8 mouse cellular contexts compared by ENCODE assay signal in the genomic region with DNA sequence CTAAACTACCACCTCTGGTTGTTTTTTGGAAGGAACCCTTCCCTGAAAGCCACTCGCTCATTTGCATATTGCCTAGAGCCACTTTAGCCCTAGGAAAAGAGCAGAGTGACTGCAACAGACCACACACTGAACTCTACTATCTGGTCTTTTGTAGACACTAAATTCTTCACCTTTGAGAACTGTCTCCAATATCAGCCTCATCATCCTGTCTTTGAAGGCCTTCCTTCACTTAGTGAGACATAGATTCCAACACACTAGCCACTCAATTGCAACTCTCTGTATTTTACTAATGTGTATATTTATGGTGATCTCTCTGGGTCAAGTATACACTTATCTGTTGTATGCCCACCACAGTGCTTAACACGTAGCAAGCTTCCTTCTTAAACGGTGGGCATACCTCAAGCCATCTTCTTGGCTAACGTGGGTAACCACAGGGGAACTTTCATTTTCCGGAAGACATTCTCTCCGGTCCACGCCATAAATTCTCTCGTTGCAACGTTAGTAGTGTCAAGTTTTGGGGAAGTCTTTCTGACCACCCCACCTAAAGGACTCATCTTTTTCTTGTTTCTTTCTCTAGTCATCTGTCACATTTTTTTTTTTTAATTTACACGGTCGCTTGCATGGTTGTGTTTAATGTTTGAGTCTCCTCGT. TPM values are rescaled to one million over a fixed set of nuclear protein-coding genes. Genes with fewer than 3 reads are reported as not detected.
DNase-seq lines count a peak whose midpoint lies in the region; ATAC-seq and TF ChIP-seq lines count a peak whose summit lies in the region.

No protein-coding gene starts in this region.

- no peak for ATAC-seq in kidney, embryonic 14.5 days (ENCODE audit: low FRiP score, low TSS enrichment)
- ATAC-seq in hindbrain, embryonic 13.5 days (ENCODE audit: low FRiP score): no peak
- ATAC-seq in midbrain, embryonic 15.5 days (replicated peaks): no peak

- TF ChIP-seq POLR2A in bone marrow macrophage, adult 2 months (IDR thresholded peaks at IDR 0.05; ENCODE audit: borderline replicate concordance, low read depth, low read length): no peak

- H3K4me1 ChIP-seq in kidney, embryonic 14.5 days (ENCODE audit: control insufficient read depth, insufficient read depth, low read length): 0 out of 2 replicates have a peak, but pooled peaks cover 6% of the 10 kb centered on the region
- peaks cover 3% of the 10 kb centered on the region for H3K4me1 ChIP-seq in bone marrow macrophage, adult 2 months (ENCODE audit: control insufficient read depth, insufficient read depth, low read length)
- H3K4me1 ChIP-seq in hindbrain, embryonic 13.5 days (replicated peaks): peaks cover 13% of the 10 kb centered on the region
- H3K4me1 ChIP-seq in midbrain, embryonic 15.5 days: peaks cover 9% of the 10 kb centered on the region

- no peaks in the 10 kb centered on the region for H3K27me3 ChIP-seq in kidney, embryonic 14.5 days (ENCODE audit: control insufficient read depth, insufficient read depth, low read length)
- H3K27me3 ChIP-seq in hindbrain, embryonic 13.5 days: peaks cover 7% of the 10 kb centered on the region; the same call in 1 of the 2 replicates
- no peaks in the 10 kb centered on the region for H3K27me3 ChIP-seq in midbrain, embryonic 15.5 days (replicated peaks)

- peak overlapping the region; percentile 77 for H3K4me3 ChIP-seq in kidney, embryonic 14.5 days (ENCODE audit: low read length)
- H3K4me3 ChIP-seq in bone marrow macrophage, adult 2 months (ENCODE audit: insufficient read depth, low read length): peak overlapping the region; percentile 82
- peak overlapping the region; percentile 79 for H3K4me3 ChIP-seq in hindbrain, embryonic 13.5 days
- peak overlapping the region; percentile 76 for H3K4me3 ChIP-seq in midbrain, embryonic 15.5 days

- H3K9me3 ChIP-seq in kidney, embryonic 14.5 days (ENCODE audit: control insufficient read depth, low read length): no peaks in the 10 kb centered on the region
- H3K9me3 ChIP-seq in hindbrain, embryonic 13.5 days: no peaks in the 10 kb centered on the region
- H3K9me3 ChIP-seq in midbrain, embryonic 15.5 days: no peaks in the 10 kb centered on the region

- H3K9ac ChIP-seq in kidney, embryonic 14.5 days (ENCODE audit: low read depth, low read length): peak overlapping the region; percentile 85
- H3K9ac ChIP-seq in hindbrain, embryonic 13.5 days: peak overlapping the region; percentile 96
- H3K9ac ChIP-seq in midbrain, embryonic 15.5 days: peak overlapping the region; percentile 89

- H3K4me2 ChIP-seq in kidney, embryonic 14.5 days (replicated peaks; ENCODE audit: low read depth, low read length): peak overlapping the region; percentile 67
- H3K4me2 ChIP-seq in hindbrain, embryonic 13.5 days: peak overlapping the region; percentile 63
- peak overlapping the region; percentile 56 for H3K4me2 ChIP-seq in midbrain, embryonic 15.5 days

- H3K27ac ChIP-seq in kidney, embryonic 14.5 days (ENCODE audit: low read depth, low read length): no peak overlapping the region
- H3K27ac ChIP-seq in bone marrow macrophage, adult 2 months (ENCODE audit: insufficient read depth, low read depth, low read length): peak overlapping the region; percentile 64
- peak overlapping the region; percentile 89 for H3K27ac ChIP-seq in hindbrain, embryonic 13.5 days
- peak overlapping the region; percentile 86; the same call in 1 of the 2 replicates for H3K27ac ChIP-seq in midbrain, embryonic 15.5 days

- WGBS in kidney, embryonic 14.5 days: 33% methylated on average over 12 of the region's 12 CpGs
- WGBS in hindbrain, embryonic 13.5 days: 37% methylated on average over 12 of the region's 12 CpGs
- WGBS in midbrain, embryonic 15.5 days: 30% methylated on average over 12 of the region's 12 CpGs

- TF ChIP-seq CTCF in bone marrow macrophage, adult 2 months (IDR thresholded peaks at IDR 0.05; ENCODE audit: low read depth, low read length): no peak

- H3K36me3 ChIP-seq in kidney, embryonic 14.5 days (ENCODE audit: control insufficient read depth, insufficient read depth, low read length): peaks cover 23% of the 10 kb centered on the region
- H3K36me3 ChIP-seq in hindbrain, embryonic 13.5 days: peaks cover 28% of the 10 kb centered on the region
- peaks cover 6% of the 10 kb centered on the region; the same call in 1 of the 2 replicates for H3K36me3 ChIP-seq in midbrain, embryonic 15.5 days (replicated peaks)

- DNase-seq in kidney, adult 8-10 months: no peak
- DNase-seq in adrenal gland, adult 18-20 months (ENCODE audit: low spot score in 2 of 2): no peak
- DNase-seq in layer of hippocampus, adult 9-10 months (ENCODE audit: low spot score): no peak
- DNase-seq in adrenal gland, postnatal 10 days: no peak

RNA-seq across cellular contexts. Expression of gene Det1, which starts 0.9 kb away (rescaled TPM):
- 19.6 and 23.3 TPM in 2 replicates for polyA plus RNA-seq in kidney, embryonic 14.5 days (2014; fragmentation: Nextera tagmentation; extraction: Ambion mirVana)
- polyA plus RNA-seq in bone marrow macrophage, adult 2 months (2012; ENCODE audit: insufficient read depth, insufficient read length, missing spikeins): 6.7 and 6.8 TPM in 2 replicates
- 15.5 and 18.5 TPM in 2 replicates for polyA plus RNA-seq in hindbrain, embryonic 13.5 days (2015; fragmentation: Nextera tagmentation; extraction: Ambion mirVana)
- polyA plus RNA-seq in midbrain, embryonic 15.5 days (2015; fragmentation: Nextera tagmentation; extraction: Ambion mirVana): 14.3 and 15.9 TPM in 2 replicates
- 10 to 100 TPM; 10.5 to 11.8 TPM for total RNA-seq in adrenal gland, adult 18-20 months (2021)
- 10 to 100 TPM; 12.2 to 14.2 TPM for total RNA-seq in adrenal gland, postnatal 10 days (2021)

RNA-seq across cellular contexts. Expression of gene Aen, which starts 49.5 kb away (rescaled TPM):
- polyA plus RNA-seq in kidney, embryonic 14.5 days (2014; fragmentation: Nextera tagmentation; extraction: Ambion mirVana): 31.7 and 36.3 TPM in 2 replicates
- polyA plus RNA-seq in bone marrow macrophage, adult 2 months (2012; ENCODE audit: insufficient read depth, insufficient read length, missing spikeins): 12.8 and 14.6 TPM in 2 replicates
- polyA plus RNA-seq in hindbrain, embryonic 13.5 days (2015; fragmentation: Nextera tagmentation; extraction: Ambion mirVana): 47.0 and 50.3 TPM in 2 replicates
- 51.6 and 52.7 TPM in 2 replicates for polyA plus RNA-seq in midbrain, embryonic 15.5 days (2015; fragmentation: Nextera tagmentation; extraction: Ambion mirVana)
- 10 to 100 TPM; 45.7 to 52.2 TPM for total RNA-seq in adrenal gland, adult 18-20 months (2021)
- 10 to 100 TPM; 23.3 to 26.6 TPM for total RNA-seq in adrenal gland, postnatal 10 days (2021)
